Mouse (Mus musculus): Measurements from ENCODE around the gene Stk39.

DNA sequence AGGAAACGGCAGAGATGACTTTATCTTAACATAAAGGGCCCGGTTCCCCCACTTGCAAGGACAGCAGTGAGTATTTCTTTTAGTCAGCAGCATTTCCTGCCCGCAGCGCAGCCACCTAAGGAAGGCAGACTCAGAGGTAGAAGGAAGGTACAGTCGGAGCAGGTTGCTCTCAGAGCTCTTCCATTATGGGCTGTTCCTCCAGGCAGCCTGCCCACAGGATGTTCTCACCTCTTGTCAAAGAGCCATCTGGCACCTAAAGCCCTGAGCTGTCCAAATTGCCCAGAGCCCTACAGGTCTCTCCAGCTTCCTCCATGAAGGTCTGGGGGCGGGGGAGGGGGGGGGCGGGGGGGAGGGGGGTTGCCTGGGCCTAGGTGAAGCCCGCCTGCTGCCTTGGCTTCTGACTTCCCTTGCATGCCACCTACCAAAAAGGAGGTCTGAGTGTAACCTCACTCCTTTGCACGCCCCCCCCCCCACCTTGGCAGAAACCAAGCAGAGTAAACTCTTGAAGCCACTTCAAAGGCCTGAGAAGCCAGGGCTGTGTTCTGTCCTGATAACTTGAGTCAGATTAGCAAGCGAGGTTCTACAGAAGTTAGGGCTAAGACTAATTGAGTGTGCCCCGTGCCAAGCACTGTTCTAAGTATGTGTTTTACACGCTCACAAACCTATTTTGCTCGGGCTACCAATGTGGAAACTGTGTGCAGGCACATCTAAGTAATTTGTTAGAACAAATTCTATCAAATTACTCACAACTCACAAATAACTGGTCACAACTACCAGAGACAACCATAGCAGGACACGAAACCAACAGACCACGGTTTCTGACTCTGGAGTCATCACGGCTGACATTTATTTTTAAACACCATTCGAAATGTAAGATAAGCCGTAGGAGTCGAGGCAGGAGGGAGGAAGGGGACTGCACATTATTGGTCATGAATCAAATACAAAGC lies 5.7 kb downstream of the Stk39 start:
- TF ChIP-seq POLR2A (IDR thresholded peaks at IDR 0.05; ENCODE audit: borderline replicate concordance, extremely low read depth, low read depth, low read length) (no peak), CTCF (IDR thresholded peaks at IDR 0.05; ENCODE audit: insufficient read depth, low read length) (no peak)

Data from lung, adult 2 months (tissue).